Mouse (Mus musculus): ENCODE measurements at regions not wholly inside any gene's neighbourhood (a gene's known extent, or its start where the extent isn't known, plus 50 kb on each side); places are given as distances from the start of the nearest gene placed in this dataset.

- TF ChIP-seq HCFC1 (IDR thresholded peaks at IDR 0.05; ENCODE audit: borderline replicate concordance, insufficient read depth, low read length) (no peak), ZNF384 (IDR thresholded peaks at IDR 0.05; ENCODE audit: low read depth, low read length) (no peak), MAFK (IDR thresholded peaks at IDR 0.05; ENCODE audit: insufficient read depth, low read depth, low read length) (no peak), ZC3H11A (IDR thresholded peaks at IDR 0.05; ENCODE audit: borderline replicate concordance, low read depth, low read length) (no peak), CHD2 (IDR thresholded peaks at IDR 0.05; ENCODE audit: low read depth, low read length) (no peak)
- in situ Hi-C loops (cut with MboI; ENCODE audit: low sequenced_read_pairs in 2 of 2, unreplicated experiment in 2 of 2): no loop called here
- H3K9me3 ChIP-seq (ENCODE audit: control insufficient read depth, insufficient read depth, low read depth, low read length): no peaks in the 10 kb centered on the region
- H3K4me1 ChIP-seq (ENCODE audit: control insufficient read depth in 2 of 2, insufficient read depth in 2 of 2, low read length in 2 of 2, poor library complexity in 1 of 2): no peaks in the 10 kb centered on the region
- H3K4me3 ChIP-seq (ENCODE audit: insufficient read depth in 1 of 2, low read depth in 1 of 2, low read length in 2 of 2, poor library complexity in 1 of 2, severe bottlenecking in 1 of 2): no peak overlapping the region
- no peaks in the 10 kb centered on the region for H3K36me3 ChIP-seq (ENCODE audit: control insufficient read depth, insufficient read depth, low read length, poor library complexity, severe bottlenecking)
- H3K9ac ChIP-seq (ENCODE audit: insufficient read depth, low read depth, low read length, poor library complexity, severe bottlenecking): no peak overlapping the region
- H3K27ac ChIP-seq (ENCODE audit: insufficient read depth, low read depth, low read length, poor library complexity, severe bottlenecking): no peak overlapping the region
- DNase-seq (ENCODE audit: low read depth, low spot score): no peak
These were observed 253.9 kb downstream of the Smarca1 start for GRCm38 (mm10) chrX:47638831-47639316.

DNA sequence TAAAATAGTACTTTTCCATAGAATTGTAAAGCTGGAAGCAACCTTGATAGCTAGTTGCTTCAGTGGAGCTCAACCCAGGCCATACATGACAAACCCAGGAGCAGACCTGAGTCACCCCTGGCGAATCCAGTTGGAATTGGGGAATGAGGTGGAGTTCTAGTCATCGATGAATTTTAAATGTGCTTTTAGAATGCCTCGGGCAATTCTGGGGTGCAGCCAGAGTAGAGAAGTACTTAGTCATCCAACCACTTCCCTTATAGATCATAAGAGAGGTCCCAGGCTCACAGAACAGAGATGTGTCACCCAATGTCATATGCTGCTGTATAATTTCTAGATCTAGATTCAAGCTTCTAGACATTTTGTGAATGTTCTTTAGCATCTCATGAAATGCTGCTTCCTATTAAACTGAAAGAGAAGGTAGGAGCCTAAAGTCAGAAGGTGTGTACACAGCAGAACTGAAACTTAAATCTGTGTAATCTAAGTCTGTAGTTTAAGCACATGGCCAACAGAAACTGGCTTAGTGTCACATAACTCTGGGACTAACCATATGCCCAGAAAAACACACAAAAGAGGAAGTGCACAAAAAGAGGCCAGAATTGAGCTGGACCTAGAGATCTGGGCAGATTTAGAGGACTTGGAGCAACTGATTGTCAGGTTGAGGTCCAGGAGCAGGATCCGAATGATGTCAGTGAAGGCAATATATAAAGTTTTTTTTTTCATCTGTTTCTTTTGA lies 269.7 kb downstream of the Smarca1 start:
- in situ Hi-C loops (cut with MboI; ENCODE audit: low sequenced_read_pairs in 2 of 2, unreplicated experiment in 2 of 2): no loop called here
- H3K27ac ChIP-seq (ENCODE audit: insufficient read depth, low read depth, low read length, poor library complexity, severe bottlenecking): no peak overlapping the region
- no peaks in the 10 kb centered on the region for H3K4me1 ChIP-seq (ENCODE audit: control insufficient read depth in 2 of 2, insufficient read depth in 2 of 2, low read length in 2 of 2, poor library complexity in 1 of 2)
- DNase-seq (ENCODE audit: low read depth, low spot score): no peak
- H3K9me3 ChIP-seq (ENCODE audit: control insufficient read depth, insufficient read depth, low read depth, low read length): no peaks in the 10 kb centered on the region
- no peak overlapping the region for H3K4me3 ChIP-seq (ENCODE audit: insufficient read depth in 1 of 2, low read depth in 1 of 2, low read length in 2 of 2, poor library complexity in 1 of 2, severe bottlenecking in 1 of 2)
- H3K9ac ChIP-seq (ENCODE audit: insufficient read depth, low read depth, low read length, poor library complexity, severe bottlenecking): no peak overlapping the region
- H3K36me3 ChIP-seq (ENCODE audit: control insufficient read depth, insufficient read depth, low read length, poor library complexity, severe bottlenecking): no peaks in the 10 kb centered on the region
- TF ChIP-seq ZNF384 (IDR thresholded peaks at IDR 0.05; ENCODE audit: low read depth, low read length): no peak
- TF ChIP-seq CHD2 (IDR thresholded peaks at IDR 0.05; ENCODE audit: low read depth, low read length): no peak
- no peak for TF ChIP-seq HCFC1 (IDR thresholded peaks at IDR 0.05; ENCODE audit: borderline replicate concordance, insufficient read depth, low read length)
- no peak for TF ChIP-seq ZC3H11A (IDR thresholded peaks at IDR 0.05; ENCODE audit: borderline replicate concordance, low read depth, low read length)
- TF ChIP-seq MAFK (IDR thresholded peaks at IDR 0.05; ENCODE audit: insufficient read depth, low read depth, low read length): no peak

DNA sequence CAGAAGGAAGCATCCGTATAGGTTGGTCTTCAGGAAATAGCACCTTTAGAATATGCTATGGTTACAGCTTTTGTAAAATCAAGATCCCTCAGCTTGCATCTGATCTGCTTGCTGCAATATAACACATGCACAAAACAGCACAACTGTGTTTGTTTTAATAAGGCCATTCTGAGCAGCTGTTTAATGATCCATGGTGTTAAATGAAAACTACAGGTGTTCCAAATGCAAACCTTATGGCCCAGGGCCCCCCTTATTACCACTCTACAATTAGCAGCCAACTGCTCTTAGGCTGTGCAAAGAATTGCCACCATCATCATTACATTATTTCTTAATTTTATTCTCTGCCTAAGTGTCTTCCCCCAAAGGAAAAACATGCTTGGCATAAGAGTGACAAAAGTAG lies 280.4 kb downstream of the Smarca1 start:
- in situ Hi-C loops (cut with MboI; ENCODE audit: low sequenced_read_pairs in 2 of 2, unreplicated experiment in 2 of 2): no loop called here
- TF ChIP-seq HCFC1 (IDR thresholded peaks at IDR 0.05; ENCODE audit: borderline replicate concordance, insufficient read depth, low read length) (no peak), CHD2 (IDR thresholded peaks at IDR 0.05; ENCODE audit: low read depth, low read length) (no peak), ZNF384 (IDR thresholded peaks at IDR 0.05; ENCODE audit: low read depth, low read length) (no peak)
- Histone ChIP-seq H3K9me3 (ENCODE audit: control insufficient read depth, insufficient read depth, low read depth, low read length) (no peaks in the 10 kb centered on the region), H3K36me3 (ENCODE audit: control insufficient read depth, insufficient read depth, low read length, poor library complexity, severe bottlenecking) (no peaks in the 10 kb centered on the region), H3K9ac (ENCODE audit: insufficient read depth, low read depth, low read length, poor library complexity, severe bottlenecking) (no peak overlapping the region), H3K4me3 (ENCODE audit: insufficient read depth in 1 of 2, low read depth in 1 of 2, low read length in 2 of 2, poor library complexity in 1 of 2, severe bottlenecking in 1 of 2) (no peak overlapping the region), H3K27ac (ENCODE audit: insufficient read depth, low read depth, low read length, poor library complexity, severe bottlenecking) (no peak overlapping the region), H3K4me1 (ENCODE audit: control insufficient read depth in 2 of 2, insufficient read depth in 2 of 2, low read length in 2 of 2, poor library complexity in 1 of 2) (no peaks in the 10 kb centered on the region)
- DNase-seq (ENCODE audit: low read depth, low spot score): no peak

Data from ES-E14 (cell line).